Mouse (Mus musculus) midbrain, embryonic 10.5 days (tissue): ENCODE results near the gene Ubash3b. TPM values are rescaled to one million over a fixed set of nuclear protein-coding genes. Genes with fewer than 3 reads are reported as not detected.

Source experiments
- DNase-seq: peaks from one replicate; pipeline ENCODE4 v3.0.0-alpha.2; 2017; ENCODE audit warnings: low spot score
- H3K27ac ChIP-seq: fragments of 300-500 bp; sonication (generic); replicated peaks from 2 replicates; pipeline ENCODE4 v1.5.1; 2016; ENCODE audit warnings: mild to moderate bottlenecking
- H3K27me3 ChIP-seq: fragments of 300-500 bp; sonication (generic); 2 replicates; pipeline ENCODE4 v1.6.1; 2016; ENCODE audit warnings: low read depth, mild to moderate bottlenecking; ENCODE audit not compliant: poor library complexity, severe bottlenecking
- H3K36me3 ChIP-seq: fragments of 300-500 bp; sonication (generic); 2 replicates; pipeline ENCODE4 v1.6.1; 2016; ENCODE audit warnings: mild to moderate bottlenecking, moderate library complexity
- H3K4me1 ChIP-seq: fragments of 300-500 bp; sonication (generic); 2 replicates; pipeline ENCODE4 v1.6.1; 2016
- H3K4me3 ChIP-seq: fragments of 300-500 bp; sonication (generic); 2 replicates; pipeline ENCODE4 v1.5.1; 2016; ENCODE audit warnings: mild to moderate bottlenecking, moderate library complexity
- H3K9me3 ChIP-seq: fragments of 300-500 bp; sonication (generic); replicated peaks from 2 replicates; pipeline ENCODE4 v1.6.1; 2016; ENCODE audit warnings: mild to moderate bottlenecking
- WGBS: fragments of 180-500 bp; shearing (Covaris S2); methylation state at CpG from one replicate; pipeline ENCODE4 v1.1.7; 2016; 5-methylcytosine and 5-hydroxymethylcytosine counted together
- polyA plus RNA-seq: library from polyadenylated mRNA; unstranded; fragments of >200 nt; fragmentation: Nextera tagmentation; extraction: Ambion mirVana; gene quantifications from 2 replicates; pipeline ENCODE4 v1.2.1, GENCODE M21; 2016

Gene Ubash3b
- 5.8 and 6.3 TPM in 2 replicates for polyA plus RNA-seq

DNA sequence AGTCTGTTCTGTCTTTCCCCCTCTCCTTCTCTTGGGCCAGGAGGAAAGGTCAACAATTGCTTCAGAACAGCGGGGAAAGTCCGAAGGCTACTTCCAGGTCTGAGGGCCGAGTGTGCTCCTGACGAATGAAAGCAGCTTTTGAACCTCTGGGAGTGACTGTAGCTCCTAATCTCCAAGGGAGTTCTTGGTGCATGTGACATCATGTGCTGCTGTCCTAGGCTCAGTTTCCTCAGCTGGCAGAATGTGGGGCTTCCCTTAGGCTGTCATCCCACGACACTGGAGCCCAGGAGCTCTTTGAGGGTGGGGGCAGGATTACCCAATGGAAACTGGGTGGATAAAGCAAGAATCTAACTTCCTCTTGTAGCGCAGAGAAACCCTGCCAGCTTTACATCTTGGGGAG is at the start of gene Ubash3b:
Gene Ubash3b (minus strand): TSS at position 285 of the 400 bp plus-strand sequence.
- Histone ChIP-seq H3K36me3 (no peaks in the 10 kb centered on the region), H3K9me3 (no peaks in the 10 kb centered on the region; the same call in 1 of the 2 replicates), H3K4me1 (peaks cover 27% of the 10 kb centered on the region), H3K4me3 (no peak within 1 kb of the TSS), H3K27me3 (peaks cover 35% of the 10 kb centered on the region), H3K27ac (no peak within 1 kb of the TSS)
- DNase-seq, result no peak
- 88% methylated on average over 6 of the region's 6 CpGs for WGBS

DNA sequence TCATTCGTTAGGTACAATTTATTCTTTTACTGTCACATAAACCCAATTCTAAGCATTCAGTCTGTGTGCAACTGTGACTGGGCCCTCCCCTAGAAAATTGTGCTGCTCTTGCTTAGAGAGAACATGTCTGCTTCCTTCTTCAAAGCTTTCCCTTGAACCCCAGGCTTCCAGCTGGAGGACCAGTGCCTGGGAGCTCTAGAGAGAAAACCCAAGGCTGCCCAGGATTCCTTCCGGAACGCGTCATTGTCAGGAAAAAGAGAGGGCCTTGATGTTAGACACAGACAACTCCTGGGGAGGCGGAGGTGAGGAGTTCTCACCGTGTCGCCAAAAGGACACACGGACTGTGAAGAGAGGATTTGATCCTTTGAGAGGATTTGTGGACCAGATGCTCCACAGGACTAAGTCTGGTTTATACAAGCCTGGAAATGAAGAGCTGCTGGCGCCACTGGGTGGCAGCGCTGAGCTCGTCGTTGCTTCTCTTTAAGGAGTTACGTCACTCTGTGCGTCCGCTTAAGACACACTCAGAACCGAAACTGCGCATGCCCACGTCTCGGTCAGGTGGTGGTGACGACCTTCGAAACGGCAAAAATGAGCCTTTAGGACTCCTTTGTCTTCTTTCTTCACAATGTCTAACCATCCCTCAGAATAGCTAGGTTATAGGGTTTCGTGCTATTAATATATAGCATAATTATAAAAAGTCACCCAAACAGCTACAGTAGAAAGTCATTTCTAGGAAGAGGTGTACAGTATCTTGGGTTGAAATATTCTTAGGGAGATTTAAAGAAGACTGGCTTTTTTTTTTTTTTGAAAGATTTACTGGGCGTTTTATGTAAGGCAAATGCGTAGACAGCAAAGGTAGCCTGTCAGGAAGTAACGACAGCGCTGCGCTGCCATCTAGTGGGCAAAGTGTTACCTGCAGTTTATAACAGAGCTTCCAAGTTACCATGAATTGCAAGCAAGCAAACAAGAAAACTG is 45.9 kb upstream of the Ubash3b start:
- Histone ChIP-seq H3K4me1 (peaks cover 17% of the 10 kb centered on the region), H3K27ac (peak overlapping the region; percentile 90), H3K27me3 (no peaks in the 10 kb centered on the region), H3K9me3 (no peaks in the 10 kb centered on the region), H3K4me3 (peak overlapping the region; percentile 54), H3K36me3 (no peaks in the 10 kb centered on the region)
- WGBS, result 10% methylated on average over 28 of the region's 28 CpGs
- DNase-seq, result peak; percentile 92

DNA sequence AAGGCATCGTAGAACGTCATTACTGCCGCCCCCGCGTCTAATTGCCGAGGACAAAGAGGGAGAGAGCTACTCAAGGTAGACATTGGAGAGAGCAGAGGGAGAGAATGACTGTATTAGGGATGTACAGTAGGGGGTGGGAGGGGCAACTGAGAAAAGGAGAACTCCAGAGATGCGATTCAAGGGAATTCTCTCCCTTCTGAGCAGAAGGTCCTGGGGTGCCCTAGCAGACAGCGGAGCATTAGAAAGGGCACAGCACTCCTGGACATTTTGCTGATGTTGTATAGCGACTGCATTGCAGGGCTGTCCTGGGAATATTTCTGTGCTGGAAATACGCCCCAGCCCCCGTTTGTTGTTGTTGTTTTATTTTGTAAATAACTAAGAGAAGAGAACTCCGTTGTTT is 45.2 kb upstream of the Ubash3b start:
- peak overlapping the region; percentile 54; the same call in 1 of the 2 replicates for H3K4me3 ChIP-seq
- H3K36me3 ChIP-seq, result no peaks in the 10 kb centered on the region
- peak overlapping the region; percentile 90 for H3K27ac ChIP-seq
- no peak for DNase-seq
- peaks cover 10% of the 10 kb centered on the region for H3K4me1 ChIP-seq
- no peaks in the 10 kb centered on the region for H3K9me3 ChIP-seq
- WGBS, result 89% methylated on average over 12 of the region's 12 CpGs
- H3K27me3 ChIP-seq, result no peaks in the 10 kb centered on the region

DNA sequence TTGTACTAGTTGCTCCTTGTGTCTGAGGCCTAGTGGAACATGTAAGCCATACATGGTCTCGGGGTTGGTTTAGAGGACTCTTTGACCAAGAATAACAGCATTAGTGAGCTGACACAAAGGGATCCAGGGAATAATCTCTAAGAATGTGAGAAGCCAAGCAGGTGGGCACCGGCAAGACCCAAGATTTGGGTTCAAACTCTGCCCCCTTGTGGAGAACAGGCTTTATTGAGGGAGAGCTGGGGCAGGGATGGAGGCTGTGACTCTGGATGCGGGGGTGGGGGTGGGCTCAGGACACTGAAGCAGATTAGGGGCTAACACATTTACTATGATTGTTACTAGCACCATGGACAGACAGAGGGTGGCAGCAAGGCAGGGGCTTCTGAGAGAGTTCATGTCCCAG is 43.8 kb upstream of the Ubash3b start:
- DNase-seq, result no peak
- Histone ChIP-seq H3K9me3 (no peaks in the 10 kb centered on the region), H3K27me3 (no peaks in the 10 kb centered on the region), H3K4me1 (peaks cover 6% of the 10 kb centered on the region), H3K27ac (no peak overlapping the region), H3K36me3 (no peaks in the 10 kb centered on the region), H3K4me3 (no peak overlapping the region)
- 63% methylated on average over 3 of the region's 3 CpGs for WGBS

DNA sequence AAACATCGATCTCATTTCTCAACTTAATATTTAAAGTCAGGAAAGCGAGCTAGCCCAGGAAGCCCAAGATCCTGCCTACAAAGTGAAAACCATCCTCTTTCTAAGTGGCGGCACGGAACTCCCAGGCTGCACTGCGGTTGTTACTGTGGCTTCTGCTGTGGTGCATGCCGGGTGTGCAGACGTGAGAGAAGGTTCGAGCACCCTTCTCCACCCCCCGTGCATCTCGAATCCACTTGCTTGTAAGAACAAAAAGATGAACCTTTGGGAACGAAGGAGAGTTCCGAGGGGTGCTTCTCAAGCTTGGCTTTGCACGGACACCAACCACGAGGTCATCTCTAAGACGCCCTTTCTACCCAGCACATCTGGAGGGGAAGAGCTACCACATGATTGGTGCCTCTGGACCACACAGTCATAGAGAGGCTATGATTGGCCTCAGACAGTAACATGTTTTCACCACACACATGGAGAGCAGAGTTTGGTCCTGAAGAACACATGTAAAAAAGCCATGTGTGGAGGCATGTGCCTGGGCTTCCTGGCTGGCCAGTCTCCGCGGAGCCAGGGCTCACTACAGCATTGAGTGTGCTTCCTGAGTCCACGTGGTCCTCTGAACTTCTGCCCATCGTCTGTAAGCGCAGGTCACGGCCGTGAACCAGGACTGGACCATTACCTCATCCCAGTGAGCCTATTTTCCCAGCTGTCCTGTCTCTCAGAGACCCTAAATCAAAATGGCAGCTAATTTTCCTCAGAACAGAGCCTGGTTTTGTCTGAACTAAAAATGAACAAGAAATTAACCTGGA is 38.2 kb upstream of the Ubash3b start:
- Histone ChIP-seq H3K27ac (no peak overlapping the region), H3K27me3 (no peaks in the 10 kb centered on the region), H3K9me3 (no peaks in the 10 kb centered on the region), H3K4me3 (no peak overlapping the region), H3K4me1 (no peaks in the 10 kb centered on the region), H3K36me3 (no peaks in the 10 kb centered on the region)
- no peak for DNase-seq
- 92% methylated on average over 22 of the region's 22 CpGs for WGBS

DNA sequence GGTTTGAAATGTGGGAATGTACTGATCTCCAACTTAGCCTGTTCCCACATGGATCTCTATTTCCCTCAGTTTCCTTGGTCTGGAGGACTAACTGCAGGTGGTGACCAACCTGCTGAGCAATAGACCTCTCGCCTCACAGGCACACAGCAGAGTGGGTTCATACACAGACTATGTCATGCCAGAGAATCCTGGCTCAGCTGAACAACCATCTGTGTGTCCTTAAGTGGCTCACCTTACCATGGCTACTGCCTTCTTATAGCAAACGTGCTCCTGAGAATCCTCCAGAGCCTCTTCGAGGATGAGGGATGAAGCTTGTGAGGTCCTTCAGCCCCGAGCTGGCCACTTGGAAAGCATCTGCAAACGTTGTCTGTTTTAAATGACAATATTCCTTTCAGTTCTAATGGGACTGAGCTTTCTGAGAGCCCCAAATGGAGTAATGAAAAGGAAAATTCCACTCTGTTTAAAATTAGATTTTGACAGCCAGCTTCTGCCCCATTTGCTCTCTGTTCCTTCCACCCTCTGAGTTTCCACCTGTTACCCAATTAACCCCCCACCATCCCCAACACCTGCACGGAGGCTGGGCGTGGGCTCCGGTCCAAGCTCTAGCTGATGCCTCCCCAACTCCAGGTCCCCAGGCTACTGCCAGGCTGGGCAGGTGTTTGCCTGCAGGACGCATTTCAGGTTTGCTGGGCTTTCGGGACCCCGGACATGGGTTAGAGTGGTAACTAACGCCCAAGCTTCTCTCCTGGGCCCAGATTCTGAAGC is 37.2 kb upstream of the Ubash3b start:
- Histone ChIP-seq H3K27ac (no peak overlapping the region), H3K4me3 (no peak overlapping the region), H3K9me3 (no peaks in the 10 kb centered on the region), H3K4me1 (no peaks in the 10 kb centered on the region), H3K36me3 (no peaks in the 10 kb centered on the region), H3K27me3 (no peaks in the 10 kb centered on the region)
- 80% methylated on average over 12 of the region's 12 CpGs for WGBS
- no peak for DNase-seq

DNA sequence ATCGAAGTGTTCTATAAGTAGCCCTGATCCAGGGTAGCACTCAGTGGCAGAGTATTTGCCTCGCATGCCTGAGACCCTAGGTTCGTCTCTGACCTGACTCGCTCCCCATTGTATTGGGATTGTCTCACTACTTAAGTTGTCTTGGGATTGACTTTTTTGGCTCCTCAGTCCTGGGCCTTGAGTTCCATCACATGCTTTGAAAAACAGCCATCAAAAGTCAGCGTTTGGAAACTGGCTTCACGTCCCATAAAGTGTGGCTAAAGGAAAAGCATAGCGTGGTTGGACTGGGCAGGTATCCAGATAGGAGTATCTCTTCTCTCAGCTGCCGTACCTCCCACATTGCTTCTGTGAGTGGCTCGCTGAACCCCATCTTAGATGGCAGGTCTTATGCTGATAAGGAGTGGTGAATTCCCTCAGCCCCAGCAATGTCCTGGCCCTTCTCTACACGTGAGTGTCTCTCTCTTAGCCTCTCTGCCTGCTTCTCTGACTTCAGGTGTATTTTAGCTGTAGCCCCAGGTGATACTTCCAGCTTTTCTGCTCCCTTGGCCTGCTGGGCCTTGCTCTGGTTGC is 34.3 kb upstream of the Ubash3b start:
- H3K27me3 ChIP-seq, result no peaks in the 10 kb centered on the region
- no peak for DNase-seq
- no peaks in the 10 kb centered on the region for H3K36me3 ChIP-seq
- no peak overlapping the region for H3K27ac ChIP-seq
- H3K9me3 ChIP-seq, result no peaks in the 10 kb centered on the region
- no peaks in the 10 kb centered on the region for H3K4me1 ChIP-seq
- 88% methylated on average over 10 of the region's 10 CpGs for WGBS
- H3K4me3 ChIP-seq, result no peak overlapping the region

DNA sequence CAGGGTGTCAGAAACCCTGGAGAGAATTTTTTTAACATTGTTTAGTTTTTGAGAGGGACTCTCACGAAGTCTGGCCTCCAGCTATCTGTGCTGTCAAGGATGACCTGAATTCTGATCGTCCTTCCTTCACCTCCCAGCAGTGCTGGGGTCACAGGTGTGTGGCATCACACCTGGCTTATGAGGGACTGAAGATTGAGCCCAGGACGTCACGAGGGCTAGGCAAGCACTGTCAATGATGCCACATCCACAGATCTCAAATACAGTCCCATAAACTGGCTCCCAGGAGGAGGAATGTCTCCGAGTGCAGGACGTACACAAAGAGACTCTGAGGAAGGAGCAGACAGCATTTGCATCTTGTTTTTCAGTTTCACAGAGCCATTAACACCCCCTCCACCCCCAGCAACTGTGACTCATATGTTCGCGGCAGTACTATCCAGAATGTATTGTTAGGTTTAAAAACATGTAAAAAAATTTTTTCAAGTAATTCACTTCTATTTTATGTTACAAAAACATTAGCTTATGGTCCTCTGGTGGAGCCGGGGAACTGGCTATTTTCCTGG is 30.2 kb upstream of the Ubash3b start:
- DNase-seq, result no peak
- H3K4me3 ChIP-seq, result no peak overlapping the region
- H3K27ac ChIP-seq, result no peak overlapping the region; the same call in 1 of the 2 replicates
- H3K9me3 ChIP-seq, result no peaks in the 10 kb centered on the region
- H3K36me3 ChIP-seq, result no peaks in the 10 kb centered on the region
- H3K4me1 ChIP-seq, result no peaks in the 10 kb centered on the region
- WGBS, result 78% methylated on average over 9 of the region's 9 CpGs
- H3K27me3 ChIP-seq, result no peaks in the 10 kb centered on the region

DNA sequence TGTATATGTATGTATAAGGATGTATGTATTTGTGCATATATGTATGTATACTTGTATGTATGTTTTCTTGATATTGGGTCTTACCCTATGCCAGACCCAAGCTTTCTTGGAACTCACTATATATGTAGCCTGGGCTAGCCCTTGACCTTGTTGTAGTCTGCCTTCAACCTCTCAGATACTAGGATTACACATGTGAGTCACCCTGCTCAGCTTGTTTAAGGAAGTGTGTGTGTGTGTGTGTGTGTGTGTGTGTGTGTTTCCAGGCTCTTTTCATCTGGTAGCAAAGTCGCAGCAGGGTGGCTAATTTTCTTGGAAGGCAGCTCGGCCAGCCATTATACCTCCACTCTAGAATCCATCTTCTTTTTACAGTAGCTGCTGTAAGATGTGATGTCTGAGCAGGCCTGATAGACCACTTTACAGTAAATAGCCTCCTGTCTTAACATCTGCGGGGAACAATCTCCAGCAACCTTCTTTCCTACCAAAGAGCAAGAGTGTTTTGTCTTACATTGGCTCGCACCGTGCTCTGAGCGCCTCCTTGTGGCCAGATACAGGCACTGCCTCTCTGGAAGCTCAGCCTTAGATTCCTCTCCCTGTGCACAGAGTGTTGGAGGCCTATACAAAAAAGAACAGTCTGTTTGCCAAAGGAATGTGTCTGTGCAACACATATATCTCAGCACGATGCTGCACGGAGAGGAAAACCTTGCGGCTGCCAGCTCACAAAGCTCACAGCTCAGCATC is 29.4 kb upstream of the Ubash3b start:
- Histone ChIP-seq H3K36me3 (no peaks in the 10 kb centered on the region), H3K9me3 (no peaks in the 10 kb centered on the region), H3K27ac (no peak overlapping the region; the same call in 1 of the 2 replicates), H3K4me3 (no peak overlapping the region), H3K4me1 (no peaks in the 10 kb centered on the region), H3K27me3 (no peaks in the 10 kb centered on the region)
- peak; percentile 85 for DNase-seq
- WGBS, result 33% methylated on average over 9 of the region's 9 CpGs

DNA sequence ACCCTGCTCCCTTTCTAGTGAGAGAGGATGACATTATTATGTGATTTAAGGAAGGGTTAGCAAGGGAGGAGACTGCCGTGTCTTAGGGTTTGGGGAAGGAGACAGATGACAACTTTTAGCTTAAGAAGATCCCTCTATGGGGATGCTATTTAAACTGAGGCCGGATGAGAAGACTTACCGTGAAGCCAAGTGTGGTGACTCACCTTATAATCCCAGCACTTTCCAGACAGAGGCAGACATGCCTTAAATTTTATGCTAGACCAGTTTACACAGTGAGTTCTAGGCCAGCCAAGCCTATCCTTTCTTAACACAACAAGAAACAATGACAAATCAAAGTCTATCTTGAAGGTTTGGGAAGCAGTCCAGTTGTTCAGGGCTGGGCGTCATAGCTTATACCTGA is 26.4 kb upstream of the Ubash3b start:
- Histone ChIP-seq H3K36me3 (no peaks in the 10 kb centered on the region), H3K27ac (no peak overlapping the region), H3K27me3 (no peaks in the 10 kb centered on the region), H3K9me3 (no peaks in the 10 kb centered on the region), H3K4me3 (no peak overlapping the region), H3K4me1 (peaks cover 8% of the 10 kb centered on the region)
- WGBS, result 89% methylated on average over 4 of the region's 4 CpGs
- DNase-seq, result no peak

DNA sequence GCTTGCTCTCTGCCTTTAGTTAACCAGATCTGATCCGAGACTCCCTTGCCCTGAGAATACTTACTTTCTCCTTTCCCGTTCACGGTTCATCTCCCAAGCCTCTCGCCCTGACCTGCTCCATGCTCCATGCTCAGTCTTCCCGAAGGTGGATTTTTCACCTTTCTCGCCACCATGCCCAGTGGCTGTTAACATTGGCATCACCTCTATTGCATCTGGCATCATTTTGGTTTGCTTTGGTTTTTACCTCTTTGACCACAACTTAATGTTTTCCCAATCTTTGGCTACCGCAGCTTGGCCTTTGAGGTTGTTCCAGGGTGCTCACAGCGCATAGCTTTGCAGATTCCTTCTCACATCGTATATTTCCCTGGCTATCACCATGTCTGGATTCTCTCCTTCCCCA is 26.0 kb upstream of the Ubash3b start:
- Histone ChIP-seq H3K36me3 (no peaks in the 10 kb centered on the region), H3K4me1 (peaks cover 8% of the 10 kb centered on the region), H3K4me3 (no peak overlapping the region), H3K9me3 (no peaks in the 10 kb centered on the region), H3K27ac (no peak overlapping the region), H3K27me3 (no peaks in the 10 kb centered on the region)
- 91% methylated on average over 9 of the region's 9 CpGs for WGBS
- no peak for DNase-seq
